ENCODE assay signal across 18 mouse cellular contexts in genomic region chr12:69867338-69867737, GRCm38 (mm10). TPM values are rescaled to one million over a fixed set of nuclear protein-coding genes. Genes with fewer than 3 reads are reported as not detected.
DNase-seq lines count a peak whose midpoint lies in the region; ATAC-seq and TF ChIP-seq lines count a peak whose summit lies in the region.
"Had no signal": no experiment of that assay in that cellular context is flagged by ENCODE, and none has a peak within 500 bp of the region (broad histone marks: within the 10 kb centered on the region; RNA-seq: fewer than 3 reads in every experiment).

No protein-coding gene starts in this region.

- H3K36me3 ChIP-seq in heart, postnatal 0 days (replicated peaks; ENCODE audit: control insufficient read depth, insufficient read depth, low read length), result peaks cover 18% of the 10 kb centered on the region
- no peaks in the 10 kb centered on the region for H3K36me3 ChIP-seq in intestine, embryonic 16.5 days (ENCODE audit: control insufficient read depth, insufficient read depth, low read length)
- no peaks in the 10 kb centered on the region for H3K36me3 ChIP-seq in stomach, postnatal 0 days (ENCODE audit: control insufficient read depth, insufficient read depth, low read length)
- H3K36me3 ChIP-seq: midbrain, embryonic 15.5 days had no signal

- 67% methylated on average over 5 of the region's 5 CpGs for WGBS in heart, postnatal 0 days
- 60% methylated on average over 5 of the region's 5 CpGs for WGBS in intestine, embryonic 16.5 days
- 47% methylated on average over 5 of the region's 5 CpGs for WGBS in stomach, postnatal 0 days

- H3K4me2 ChIP-seq in heart, postnatal 0 days (ENCODE audit: low read depth, low read length), result no peak overlapping the region
- H3K4me2 ChIP-seq in intestine, embryonic 16.5 days (ENCODE audit: low read depth, low read length), result no peak overlapping the region
- H3K4me2 ChIP-seq in stomach, postnatal 0 days (replicated peaks; ENCODE audit: low read depth), result no peak overlapping the region
- H3K4me2 ChIP-seq: kidney, embryonic 15.5 days; midbrain, embryonic 15.5 days; stomach, embryonic 15.5 days had no signal

- H3K9ac ChIP-seq in heart, postnatal 0 days (replicated peaks; ENCODE audit: low read depth, low read length), result no peak overlapping the region
- no peak overlapping the region for H3K9ac ChIP-seq in intestine, embryonic 16.5 days (ENCODE audit: low read depth, low read length)
- no peak overlapping the region for H3K9ac ChIP-seq in stomach, postnatal 0 days (ENCODE audit: low read length)
- H3K9ac ChIP-seq: kidney, embryonic 15.5 days; midbrain, embryonic 15.5 days; stomach, embryonic 15.5 days had no signal

- no peak for DNase-seq in heart, postnatal 0 days (ENCODE audit: low spot score)
- DNase-seq in heart, postnatal 4 days, result no peak
- DNase-seq in thymus, adult 18-20 months, result peak; percentile 21 to 47
- no peak for DNase-seq in urinary bladder, postnatal 4 days (ENCODE audit: low spot score in 2 of 2)
- DNase-seq in ovary, postnatal 36 days (ENCODE audit: low spot score), result no peak
- DNase-seq in stomach, postnatal 0 days (ENCODE audit: low spot score), result no peak
- DNase-seq in heart, adult 9 months (ENCODE audit: low spot score in 2 of 2), result no peak
- DNase-seq: cerebellum, postnatal 14 days; heart, postnatal 10 days; lung, adult 18-20 months; lung, postnatal 4 days; retina, postnatal 1 day had no signal

- H3K4me1 ChIP-seq in heart, postnatal 0 days (ENCODE audit: control insufficient read depth, insufficient read depth), result peaks cover 14% of the 10 kb centered on the region; the same call in 1 of the 2 replicates
- peaks cover 13% of the 10 kb centered on the region for H3K4me1 ChIP-seq in intestine, embryonic 16.5 days (ENCODE audit: control insufficient read depth, insufficient read depth, low read length)
- no peaks in the 10 kb centered on the region for H3K4me1 ChIP-seq in stomach, postnatal 0 days (replicated peaks; ENCODE audit: control insufficient read depth, insufficient read depth)
- H3K4me1 ChIP-seq: midbrain, embryonic 15.5 days; stomach, embryonic 15.5 days had no signal

- TF ChIP-seq CTCF in heart, postnatal 0 days (IDR thresholded peaks at IDR 0.05; ENCODE audit: low read depth), result no peak
- no peak for TF ChIP-seq CTCF in stomach, postnatal 0 days (IDR thresholded peaks at IDR 0.05; ENCODE audit: low read depth)

- H3K4me3 ChIP-seq in heart, postnatal 0 days (ENCODE audit: low read depth, low read length), result no peak overlapping the region
- no peak overlapping the region for H3K4me3 ChIP-seq in intestine, embryonic 16.5 days (ENCODE audit: low read length)
- H3K4me3 ChIP-seq in stomach, postnatal 0 days (ENCODE audit: low read depth, low read length), result no peak overlapping the region
- H3K4me3 ChIP-seq: kidney, embryonic 15.5 days; midbrain, embryonic 15.5 days; stomach, embryonic 15.5 days had no signal

- peak overlapping the region; percentile 28; the same call in 1 of the 2 replicates for H3K27ac ChIP-seq in heart, postnatal 0 days (ENCODE audit: low read depth)
- H3K27ac ChIP-seq in intestine, embryonic 16.5 days (ENCODE audit: low read length), result no peak overlapping the region
- no peak overlapping the region for H3K27ac ChIP-seq in stomach, postnatal 0 days (replicated peaks)
- H3K27ac ChIP-seq: hindbrain, postnatal 0 days; kidney, embryonic 15.5 days; midbrain, embryonic 15.5 days; stomach, embryonic 15.5 days had no signal

- no peaks in the 10 kb centered on the region for H3K9me3 ChIP-seq in heart, postnatal 0 days (replicated peaks; ENCODE audit: control insufficient read depth, low read length)
- H3K9me3 ChIP-seq in intestine, embryonic 16.5 days (ENCODE audit: control insufficient read depth, low read length), result no peaks in the 10 kb centered on the region
- no peaks in the 10 kb centered on the region for H3K9me3 ChIP-seq in stomach, postnatal 0 days (ENCODE audit: control insufficient read depth, low read length)
- H3K9me3 ChIP-seq: kidney, embryonic 15.5 days; midbrain, embryonic 15.5 days; stomach, embryonic 15.5 days had no signal

- no peak for ATAC-seq in heart, postnatal 0 days (ENCODE audit: insufficient read depth, low read depth)
- 0 out of 2 replicates have a peak, but pooled peaks have one; percentile 52 for ATAC-seq in intestine, embryonic 16.5 days
- no peak for ATAC-seq in stomach, postnatal 0 days (ENCODE audit: low FRiP score, low TSS enrichment)
- ATAC-seq: forebrain, embryonic 14.5 days; hindbrain, postnatal 0 days; midbrain, embryonic 15.5 days had no signal

- TF ChIP-seq EP300 in heart, postnatal 0 days (IDR thresholded peaks at IDR 0.05; ENCODE audit: low read depth), result no peak
- TF ChIP-seq EP300 in stomach, postnatal 0 days (optimal IDR thresholded peaks at IDR 0.05), result no peak

- H3K27me3 ChIP-seq in heart, postnatal 0 days (ENCODE audit: control insufficient read depth, insufficient read depth, low read length), result no peaks in the 10 kb centered on the region
- no peaks in the 10 kb centered on the region for H3K27me3 ChIP-seq in intestine, embryonic 16.5 days (replicated peaks; ENCODE audit: control insufficient read depth, insufficient read depth, low read length)
- no peaks in the 10 kb centered on the region for H3K27me3 ChIP-seq in stomach, postnatal 0 days (ENCODE audit: control insufficient read depth, insufficient read depth, low read length)
- H3K27me3 ChIP-seq: kidney, embryonic 15.5 days; midbrain, embryonic 15.5 days; stomach, embryonic 15.5 days had no signal

RNA-seq across cellular contexts. Expression of gene Atl1, which starts 25.1 kb away (rescaled TPM):
- total RNA-seq in heart, postnatal 0 days (2014; rRNA removed; ENCODE audit: low replicate concordance), result 2.3 and 5.8 TPM in 2 replicates
- 7.5 and 8.6 TPM in 2 replicates for polyA plus RNA-seq in heart, postnatal 0 days (2015; fragmentation: Nextera tagmentation; extraction: Ambion mirVana)
- 10 to 100 TPM; 10.1 to 11.0 TPM for total RNA-seq in heart, postnatal 4 days (2021)
- 5.1 and 5.4 TPM in 2 replicates for polyA plus RNA-seq in intestine, embryonic 16.5 days (2015; fragmentation: Nextera tagmentation; extraction: Ambion mirVana)
- 3.8 and 4.3 TPM in 2 replicates for polyA plus RNA-seq in stomach, postnatal 0 days (2015; fragmentation: Nextera tagmentation; extraction: Ambion mirVana)

RNA-seq across cellular contexts. Expression of gene Map4k5, which starts 25.7 kb away (rescaled TPM):
- 51.0 and 55.8 TPM in 2 replicates for total RNA-seq in heart, postnatal 0 days (2014; rRNA removed; ENCODE audit: low replicate concordance)
- polyA plus RNA-seq in heart, postnatal 0 days (2015; fragmentation: Nextera tagmentation; extraction: Ambion mirVana), result 19.1 and 20.2 TPM in 2 replicates
- 10 to 100 TPM; 41.9 to 44.7 TPM for total RNA-seq in heart, postnatal 4 days (2021)
- 14.2 and 17.0 TPM in 2 replicates for polyA plus RNA-seq in intestine, embryonic 16.5 days (2015; fragmentation: Nextera tagmentation; extraction: Ambion mirVana)
- 12.4 and 13.1 TPM in 2 replicates for polyA plus RNA-seq in stomach, postnatal 0 days (2015; fragmentation: Nextera tagmentation; extraction: Ambion mirVana)

Comparison
In these comparisons a context has a peak if more than half of its experiments do, and no peak if none do; other contexts are left out.
1. DNase-seq: peak in thymus, adult 18-20 months (2 of 2); none in heart, postnatal 0 days (single experiment), heart, postnatal 4 days (single experiment), urinary bladder, postnatal 4 days (0 of 2), ovary, postnatal 36 days (single experiment), stomach, postnatal 0 days (single experiment) and heart, adult 9 months (0 of 2).